Mouse (Mus musculus): ENCODE measurements around the gene Oat. TPM values are rescaled to one million over a fixed set of nuclear protein-coding genes. Genes with fewer than 3 reads are reported as not detected.

Oat gene
- 115 and 123 TPM in 2 replicates for polyA plus RNA-seq (2015; fragmentation: Nextera tagmentation; extraction: Ambion mirVana)

- under 1% methylated on average over 49 of the region's 49 CpGs for WGBS
- Histone ChIP-seq H3K9me3 (replicated peaks) (no peaks in the 10 kb centered on the region), H3K27me3 (peaks cover 14% of the 10 kb centered on the region; the same call in 1 of the 2 replicates), H3K9ac (peak within 1 kb of the TSS; percentile 76), H3K4me1 (peaks cover 41% of the 10 kb centered on the region), H3K27ac (peak within 1 kb of the TSS; percentile 84), H3K36me3 (ENCODE audit: poor library complexity, severe bottlenecking) (no peaks in the 10 kb centered on the region), H3K4me2 (peak within 1 kb of the TSS; percentile 73), H3K4me3 (peak within 1 kb of the TSS; percentile 76)
- peak; percentile 96 for ATAC-seq
Measured at GRCm38 (mm10) chr7:132576116-132576650, at the start of gene Oat. TSS of gene Oat (minus strand) at chr7:132576398.

GRCm38 (mm10) chr7:132624161-132624560 lies 48.0 kb upstream of the Oat start:
- H3K36me3 ChIP-seq (ENCODE audit: poor library complexity, severe bottlenecking): no peaks in the 10 kb centered on the region
- H3K9me3 ChIP-seq (replicated peaks): no peaks in the 10 kb centered on the region
- H3K4me2 ChIP-seq: no peak overlapping the region
- no peak overlapping the region for H3K27ac ChIP-seq
- 82% methylated on average over 10 of the region's 10 CpGs for WGBS
- no peak for ATAC-seq
- H3K4me1 ChIP-seq: no peaks in the 10 kb centered on the region
- H3K9ac ChIP-seq: no peak overlapping the region
- no peak overlapping the region for H3K4me3 ChIP-seq
- H3K27me3 ChIP-seq: 0 out of 2 replicates have a peak, but pooled peaks cover 4% of the 10 kb centered on the region

GRCm38 (mm10) chr7:132619975-132620918 lies 44.0 kb upstream of the Oat start:
- Histone ChIP-seq H3K9me3 (replicated peaks) (no peaks in the 10 kb centered on the region), H3K9ac (no peak overlapping the region), H3K27me3 (no peaks in the 10 kb centered on the region), H3K4me1 (0 out of 2 replicates have a peak, but pooled peaks cover 6% of the 10 kb centered on the region), H3K4me3 (no peak overlapping the region), H3K4me2 (no peak overlapping the region), H3K36me3 (ENCODE audit: poor library complexity, severe bottlenecking) (no peaks in the 10 kb centered on the region), H3K27ac (no peak overlapping the region)
- no peak for ATAC-seq
- 91% methylated on average over 15 of the region's 15 CpGs for WGBS

GRCm38 (mm10) chr7:132619549-132619948 lies 43.4 kb upstream of the Oat start:
- no peak for ATAC-seq
- 0 out of 2 replicates have a peak, but pooled peaks cover 6% of the 10 kb centered on the region for H3K4me1 ChIP-seq
- no peak overlapping the region for H3K4me3 ChIP-seq
- H3K27ac ChIP-seq: no peak overlapping the region
- 93% methylated on average over 8 of the region's 8 CpGs for WGBS
- no peaks in the 10 kb centered on the region for H3K36me3 ChIP-seq (ENCODE audit: poor library complexity, severe bottlenecking)
- H3K4me2 ChIP-seq: no peak overlapping the region
- H3K27me3 ChIP-seq: no peaks in the 10 kb centered on the region
- no peak overlapping the region for H3K9ac ChIP-seq
- H3K9me3 ChIP-seq (replicated peaks): no peaks in the 10 kb centered on the region

GRCm38 (mm10) chr7:132617021-132617564 lies 40.9 kb upstream of the Oat start:
- Histone ChIP-seq H3K36me3 (ENCODE audit: poor library complexity, severe bottlenecking) (no peaks in the 10 kb centered on the region), H3K4me3 (no peak overlapping the region), H3K27me3 (no peaks in the 10 kb centered on the region), H3K4me1 (0 out of 2 replicates have a peak, but pooled peaks cover 6% of the 10 kb centered on the region), H3K4me2 (no peak overlapping the region), H3K9ac (no peak overlapping the region), H3K27ac (no peak overlapping the region), H3K9me3 (replicated peaks) (no peaks in the 10 kb centered on the region)
- 88% methylated on average over 5 of the region's 5 CpGs for WGBS
- ATAC-seq: no peak

- H3K4me2 ChIP-seq: no peak overlapping the region
- 0 out of 2 replicates have a peak, but pooled peaks cover 6% of the 10 kb centered on the region for H3K4me1 ChIP-seq
- no peak overlapping the region for H3K27ac ChIP-seq
- no peaks in the 10 kb centered on the region for H3K36me3 ChIP-seq (ENCODE audit: poor library complexity, severe bottlenecking)
- WGBS: 12% methylated on average over 6 of the region's 6 CpGs
- no peak overlapping the region for H3K4me3 ChIP-seq
- no peak overlapping the region for H3K9ac ChIP-seq
- no peaks in the 10 kb centered on the region for H3K27me3 ChIP-seq
- no peak for ATAC-seq
- no peaks in the 10 kb centered on the region for H3K9me3 ChIP-seq (replicated peaks)
Measured at GRCm38 (mm10) chr7:132616391-132616790, 40.2 kb upstream of the Oat start.

GRCm38 (mm10) chr7:132615346-132615745 lies 39.1 kb upstream of the Oat start:
- Histone ChIP-seq H3K9ac (no peak overlapping the region), H3K4me2 (no peak overlapping the region), H3K4me3 (no peak overlapping the region), H3K4me1 (0 out of 2 replicates have a peak, but pooled peaks cover 7% of the 10 kb centered on the region), H3K27ac (no peak overlapping the region), H3K9me3 (replicated peaks) (no peaks in the 10 kb centered on the region), H3K36me3 (ENCODE audit: poor library complexity, severe bottlenecking) (no peaks in the 10 kb centered on the region), H3K27me3 (no peaks in the 10 kb centered on the region)
- 16% methylated on average over 3 of the region's 3 CpGs for WGBS
- ATAC-seq: no peak

GRCm38 (mm10) chr7:132611530-132611929 lies 35.3 kb upstream of the Oat start:
- no peaks in the 10 kb centered on the region for H3K9me3 ChIP-seq (replicated peaks)
- no peak for ATAC-seq
- no peak overlapping the region for H3K4me3 ChIP-seq
- no peak overlapping the region for H3K4me2 ChIP-seq
- H3K27me3 ChIP-seq: peaks cover 12% of the 10 kb centered on the region
- H3K9ac ChIP-seq: no peak overlapping the region
- WGBS: 99% methylated on average over 8 of the region's 8 CpGs
- 0 out of 2 replicates have a peak, but pooled peaks cover 8% of the 10 kb centered on the region for H3K4me1 ChIP-seq
- H3K36me3 ChIP-seq (ENCODE audit: poor library complexity, severe bottlenecking): no peaks in the 10 kb centered on the region
- no peak overlapping the region for H3K27ac ChIP-seq

- H3K9ac ChIP-seq: peak within 1 kb of the TSS; percentile 62
- peak; percentile 90 for ATAC-seq
- H3K36me3 ChIP-seq (ENCODE audit: poor library complexity, severe bottlenecking): no peaks in the 10 kb centered on the region
- no peaks in the 10 kb centered on the region for H3K9me3 ChIP-seq (replicated peaks)
- 0 out of 2 replicates have a peak, but pooled peaks cover 5% of the 10 kb centered on the region for H3K4me1 ChIP-seq
- peak within 1 kb of the TSS; percentile 65 for H3K4me2 ChIP-seq
- 8% methylated on average over 44 of the region's 44 CpGs for WGBS
- peaks cover 16% of the 10 kb centered on the region for H3K27me3 ChIP-seq
- H3K27ac ChIP-seq: no peak within 1 kb of the TSS
- H3K4me3 ChIP-seq: peak within 1 kb of the TSS; percentile 54
Measured at GRCm38 (mm10) chr7:132610468-132611318, 34.5 kb upstream of the Oat start, which contains the start of gene Lhpp. TSS of gene Lhpp (plus strand) at chr7:132610638.

- no peaks in the 10 kb centered on the region for H3K36me3 ChIP-seq (ENCODE audit: poor library complexity, severe bottlenecking)
- no peak for ATAC-seq
- H3K4me3 ChIP-seq: no peak overlapping the region
- 96% methylated on average over 4 of the region's 4 CpGs for WGBS
- no peak overlapping the region for H3K27ac ChIP-seq
- no peak overlapping the region for H3K4me2 ChIP-seq
- no peak overlapping the region for H3K9ac ChIP-seq
- peaks cover 37% of the 10 kb centered on the region for H3K27me3 ChIP-seq
- no peaks in the 10 kb centered on the region for H3K9me3 ChIP-seq (replicated peaks)
- 0 out of 2 replicates have a peak, but pooled peaks cover 5% of the 10 kb centered on the region for H3K4me1 ChIP-seq
Measured at GRCm38 (mm10) chr7:132608316-132609020, 32.3 kb upstream of the Oat start.

GRCm38 (mm10) chr7:132605689-132606088 lies 29.5 kb upstream of the Oat start:
- H3K27me3 ChIP-seq: peaks cover 64% of the 10 kb centered on the region
- WGBS: 68% methylated on average over 5 of the region's 5 CpGs
- no peak overlapping the region for H3K9ac ChIP-seq
- no peaks in the 10 kb centered on the region for H3K9me3 ChIP-seq (replicated peaks)
- H3K4me2 ChIP-seq: no peak overlapping the region
- H3K4me1 ChIP-seq: 0 out of 2 replicates have a peak, but pooled peaks cover 5% of the 10 kb centered on the region
- no peak overlapping the region for H3K4me3 ChIP-seq
- no peak for ATAC-seq
- H3K36me3 ChIP-seq (ENCODE audit: poor library complexity, severe bottlenecking): no peaks in the 10 kb centered on the region
- H3K27ac ChIP-seq: no peak overlapping the region

Measured in forebrain, embryonic 13.5 days (tissue).